Mouse (Mus musculus) retina, postnatal 7 days (tissue): ENCODE results near the gene Zcwpw1.
"Not testable (repeated sequence)": the region's sequence is repeated elsewhere in the genome, so short reads cannot be mapped to it uniquely, and the experiment has no call there.

Source experiments
- DNase-seq: peaks from one replicate; pipeline ENCODE4 v3.0.0-alpha.2; 2012; ENCODE audit warnings: low read depth, low spot score

Zcwpw1 gene

GRCm38 (mm10) chr5:137835966-137836520 lies 48.4 kb downstream of the Zcwpw1 start, which contains the start of gene Pilra:
Gene Pilra (minus strand): TSS chr5:137836281.
- not testable (repeated sequence) for DNase-seq

DNA sequence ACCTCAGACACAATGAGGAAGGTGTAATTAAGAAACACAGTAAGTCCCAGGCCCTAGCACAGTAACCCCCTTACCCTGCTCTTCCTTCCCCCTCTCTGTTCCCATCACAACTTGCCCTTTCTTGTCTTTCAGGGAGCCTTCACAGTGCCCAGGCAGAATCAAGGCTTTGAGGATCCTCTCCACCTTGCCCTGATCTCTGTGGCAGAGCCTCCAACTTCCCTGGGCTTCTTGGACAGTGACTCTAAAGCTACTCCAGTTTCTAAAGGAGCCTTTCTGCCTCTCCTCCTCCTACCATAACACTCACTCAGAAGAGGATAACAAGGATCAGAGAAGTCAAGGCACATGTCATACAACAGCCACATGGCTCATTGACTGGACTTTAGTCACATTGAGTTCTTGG lies 49.0 kb downstream of the Zcwpw1 start:
- no peak for DNase-seq

DNA sequence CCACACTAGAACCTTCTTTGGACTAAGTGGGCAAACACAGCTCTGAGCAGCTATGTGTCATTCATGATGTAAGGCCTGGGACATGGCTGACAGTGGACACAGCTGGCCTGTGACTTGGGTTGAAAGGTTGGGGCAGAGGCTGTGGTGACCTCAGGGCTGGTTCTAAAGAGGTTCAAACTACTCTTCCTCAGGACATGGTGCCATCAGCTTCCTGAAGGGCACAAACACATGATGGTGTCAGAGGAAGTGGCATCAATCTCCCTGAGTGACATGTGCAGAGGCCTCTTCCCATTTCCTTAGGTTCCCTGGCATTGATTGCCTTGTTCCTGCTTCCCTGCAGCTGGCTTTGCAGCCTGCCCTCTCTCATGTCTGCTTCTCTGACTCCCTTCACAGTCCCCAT lies 49.5 kb downstream of the Zcwpw1 start:
- DNase-seq: not testable (repeated sequence)

DNA sequence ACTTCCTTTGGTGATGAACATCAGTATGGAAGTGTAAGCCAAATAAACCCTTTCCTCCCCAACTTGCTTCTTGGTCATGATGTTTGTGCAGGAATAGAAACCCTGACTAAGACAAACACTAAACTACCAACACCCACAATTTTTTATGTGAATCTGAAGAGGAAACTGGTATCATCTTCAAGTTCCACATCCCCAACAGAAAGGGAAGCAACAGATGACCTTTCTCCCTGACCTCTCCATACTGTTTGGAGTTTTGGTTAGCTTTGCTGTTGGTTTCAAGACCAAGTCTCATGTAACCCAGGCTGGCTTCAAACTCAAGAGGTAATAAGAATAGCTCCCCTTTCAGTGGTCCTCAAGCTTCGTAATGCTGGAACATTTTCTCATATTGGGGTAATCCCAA lies 62.7 kb downstream of the Zcwpw1 start:
- DNase-seq: not testable (repeated sequence)

GRCm38 (mm10) chr5:137854907-137855306 lies 67.3 kb downstream of the Zcwpw1 start:
- DNase-seq: not testable (repeated sequence)

DNA sequence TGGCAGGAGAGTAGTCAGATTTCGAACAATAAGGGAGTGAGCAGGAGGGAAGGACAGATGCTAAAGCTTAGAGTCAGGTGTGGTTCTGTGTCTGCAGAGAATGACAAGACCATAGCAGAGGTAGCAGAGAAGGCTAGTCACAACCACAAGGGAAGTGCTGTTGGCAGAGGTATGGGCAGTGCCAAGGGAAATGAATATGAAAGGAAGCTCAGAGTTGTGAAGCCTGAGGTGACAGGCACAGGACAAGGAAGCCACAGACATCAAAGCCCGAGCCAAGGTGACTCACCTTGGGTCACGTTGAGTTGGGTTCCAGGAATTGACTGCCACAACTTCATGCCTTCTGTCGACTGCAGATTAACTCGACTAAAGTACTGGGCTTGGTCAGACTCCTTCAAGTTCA lies 69.3 kb downstream of the Zcwpw1 start:
- not testable (repeated sequence) for DNase-seq

- not testable (repeated sequence) for DNase-seq
These were observed 70.5 kb downstream of the Zcwpw1 start, which contains the start of gene Pilrb1 for GRCm38 (mm10) chr5:137857960-137858710. Gene Pilrb1 (minus strand): TSS chr5:137858106.

GRCm38 (mm10) chr5:137864008-137864407 lies 76.4 kb downstream of the Zcwpw1 start:
- not testable (repeated sequence) for DNase-seq

GRCm38 (mm10) chr5:137868600-137868999 lies 81.0 kb downstream of the Zcwpw1 start:
- not testable (repeated sequence) for DNase-seq

- DNase-seq: not testable (repeated sequence)
These were observed 84.2 kb downstream of the Zcwpw1 start, which contains the start of gene Pilrb2 for GRCm38 (mm10) chr5:137871644-137872380. Gene Pilrb2 (minus strand): TSS chr5:137871815.
